Mouse (Mus musculus): ENCODE results near the gene Sppl2c.

GRCm38 (mm10) chr11:104144930-104145329, 41.2 kb upstream of the Sppl2c start:
- no peak for TF ChIP-seq CTCF (IDR thresholded peaks at IDR 0.05)
- TF ChIP-seq EP300 (IDR thresholded peaks at IDR 0.05), result no peak

All from lung, postnatal 0 days (tissue).